Mouse (Mus musculus) frontal cortex, postnatal 10 days (tissue): ENCODE results near the gene Nampt.
"Not testable (repeated sequence)": the region's sequence is repeated elsewhere in the genome, so short reads cannot be mapped to it uniquely, and the experiment has no call there.

Experiments used
- DNase-seq, 2 experiments: peaks; one replicate each; pipeline ENCODE4 v3.0.0; 2022; ENCODE audit warnings: low spot score in 2 of 2, mixed read lengths in 1 of 2

Gene Nampt

DNA sequence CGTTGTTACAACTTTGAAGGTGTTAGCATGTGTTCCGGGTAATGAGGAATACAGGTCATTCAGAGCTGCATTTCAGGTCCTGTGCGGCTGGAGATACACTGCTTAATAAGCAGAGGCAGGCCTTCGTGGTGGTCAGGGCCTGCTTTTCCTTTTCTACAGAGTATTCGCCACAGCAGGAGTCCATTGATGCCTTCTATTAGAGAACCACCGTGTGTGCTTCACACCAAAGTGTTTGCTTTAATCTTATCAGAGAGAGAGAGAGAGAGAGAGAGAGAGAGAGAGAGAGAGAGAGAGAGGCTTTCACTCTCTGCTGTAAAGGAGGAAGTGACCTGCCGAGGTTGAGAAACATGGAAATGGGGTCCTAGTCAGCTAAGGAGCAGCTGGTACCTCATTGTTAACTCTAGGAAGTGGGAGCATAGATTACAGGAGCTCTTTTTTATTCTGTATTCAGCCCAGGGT, 22.1 kb downstream of the Nampt start:
- DNase-seq: no peak

DNA sequence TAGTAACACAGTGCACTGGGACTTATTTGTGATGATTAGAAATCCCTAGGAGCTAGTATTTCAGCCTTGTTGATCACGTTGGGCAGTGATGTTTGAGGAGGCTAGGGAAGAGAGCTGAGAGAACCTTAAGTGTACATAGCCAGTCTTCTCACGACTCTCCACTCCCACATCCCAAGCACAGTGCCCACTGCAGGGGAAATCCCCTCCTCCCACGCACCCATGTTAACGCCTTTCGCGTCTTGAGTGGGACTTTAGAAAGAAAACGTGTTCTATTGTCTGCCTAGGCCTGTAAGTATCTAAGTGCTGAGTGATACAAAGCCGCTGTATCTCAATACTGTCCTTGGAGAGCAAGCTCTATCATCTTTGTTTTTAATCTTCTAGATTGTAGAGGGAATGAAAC, 27.0 kb downstream of the Nampt start:
- no peak for DNase-seq

DNA sequence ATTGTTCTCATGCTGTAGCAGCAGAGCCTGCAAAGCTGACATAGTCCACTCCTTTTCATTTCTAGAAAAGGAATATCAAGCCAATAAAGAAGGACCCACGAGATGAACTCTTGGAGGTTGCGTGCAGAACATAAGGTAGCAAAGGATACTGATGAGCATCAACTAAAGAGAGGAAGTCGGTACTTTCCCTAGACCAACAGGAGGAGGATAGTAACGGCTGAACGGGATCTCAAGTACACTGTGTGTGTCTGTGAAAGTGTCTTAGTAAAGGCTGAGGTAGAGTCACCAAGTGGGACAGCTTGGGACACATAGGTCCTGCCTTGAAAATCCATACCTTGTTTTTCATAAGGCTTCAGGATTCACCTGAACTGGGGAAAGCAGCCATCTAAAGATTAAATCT, 34.4 kb downstream of the Nampt start:
- DNase-seq: no peak

DNA sequence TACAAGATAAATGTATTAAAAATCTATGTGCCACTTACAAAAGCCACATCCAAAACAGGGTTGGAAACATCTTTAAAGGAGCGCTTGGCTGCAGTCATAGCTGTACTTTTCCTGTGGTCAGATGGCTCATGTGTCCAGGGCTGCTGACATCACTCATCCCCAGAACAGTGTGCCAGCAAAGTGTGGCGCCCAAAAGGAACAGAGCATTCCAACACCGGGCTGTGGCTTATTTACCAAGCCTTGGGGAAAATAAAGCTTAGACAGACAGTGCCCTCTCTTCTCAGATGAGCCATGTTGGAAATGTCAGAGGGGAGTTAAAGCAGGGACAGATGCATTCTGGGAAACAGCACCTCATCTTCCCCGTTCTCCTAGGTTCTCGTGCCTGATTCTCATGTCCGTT, 35.5 kb downstream of the Nampt start:
- DNase-seq: no peak

DNA sequence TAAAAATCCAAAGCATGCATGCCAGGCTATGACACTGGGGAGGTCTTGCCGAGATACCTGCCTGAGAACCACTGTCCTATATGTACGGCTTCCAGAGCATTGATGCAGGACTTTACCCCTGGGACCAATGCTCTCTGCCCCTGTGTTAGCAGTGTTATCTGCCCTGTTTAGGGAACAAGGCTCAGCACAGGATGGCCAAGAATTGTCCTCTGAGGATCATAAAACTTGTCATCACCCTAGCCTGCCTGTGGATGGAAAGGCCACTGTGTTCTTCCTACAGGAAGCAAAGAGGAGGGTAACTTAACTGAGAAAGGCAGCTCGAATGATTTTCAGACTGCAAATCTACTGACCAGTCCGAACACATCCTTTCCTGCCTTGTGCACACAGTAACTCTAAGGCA, 36.1 kb downstream of the Nampt start:
- DNase-seq: no peak

DNA sequence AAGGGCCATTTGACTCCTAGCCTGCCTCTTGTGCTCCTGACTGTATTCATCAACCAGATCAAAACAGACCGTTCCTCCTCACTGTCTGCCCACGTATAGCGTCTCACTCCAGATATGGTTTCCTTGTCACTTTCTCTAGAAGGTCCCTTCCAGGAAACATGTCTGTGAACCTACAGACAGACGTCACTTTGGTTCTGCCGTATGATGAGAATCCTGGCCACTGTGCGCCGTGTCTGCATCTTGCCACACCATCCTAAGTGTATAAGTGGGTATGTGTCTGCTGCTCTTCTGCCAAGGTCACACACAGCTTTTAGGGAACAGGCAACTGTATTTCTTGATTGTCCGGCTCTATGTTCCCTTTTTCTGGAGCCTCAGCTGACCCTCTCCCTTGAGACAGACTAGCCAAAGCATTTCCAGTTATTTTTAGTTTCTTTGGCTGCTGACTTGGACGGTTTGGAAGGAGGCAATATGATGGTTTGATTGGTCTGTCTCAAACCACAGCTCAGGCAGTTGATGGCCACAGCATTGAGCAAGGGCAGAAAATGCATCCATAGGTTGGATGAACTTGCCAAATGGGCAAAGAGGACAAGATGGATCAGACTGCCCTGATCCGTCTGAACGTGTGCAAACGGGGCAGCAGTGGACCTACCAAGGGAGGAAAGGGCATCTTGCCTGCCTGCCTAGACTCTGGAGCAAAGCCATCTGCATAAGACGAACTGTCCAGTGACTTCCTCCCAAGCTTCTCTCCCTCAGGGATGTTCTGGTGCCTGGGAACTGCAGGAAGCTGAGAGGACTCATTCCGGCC, 37.6 kb downstream of the Nampt start:
- DNase-seq: no peak

DNA sequence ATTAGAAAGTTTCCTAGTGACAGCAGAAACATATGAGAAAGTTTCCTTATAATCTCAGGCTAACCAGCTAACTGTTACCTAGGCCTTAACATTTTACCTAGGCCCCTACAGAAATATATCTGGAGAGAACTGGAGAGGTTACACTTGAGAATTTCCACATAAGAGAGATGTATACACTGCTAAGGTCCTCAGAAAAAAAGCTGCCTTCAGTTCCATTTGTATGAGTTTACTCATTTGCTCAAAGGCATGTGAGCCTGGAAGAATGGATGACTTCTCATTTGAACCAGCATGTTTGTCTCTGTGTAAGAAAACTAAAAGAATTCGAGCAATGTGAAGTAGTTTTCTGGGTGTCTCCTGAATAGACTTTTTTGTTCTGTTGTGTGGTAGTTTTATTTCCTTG, 39.1 kb downstream of the Nampt start:
- no peak for DNase-seq

DNA sequence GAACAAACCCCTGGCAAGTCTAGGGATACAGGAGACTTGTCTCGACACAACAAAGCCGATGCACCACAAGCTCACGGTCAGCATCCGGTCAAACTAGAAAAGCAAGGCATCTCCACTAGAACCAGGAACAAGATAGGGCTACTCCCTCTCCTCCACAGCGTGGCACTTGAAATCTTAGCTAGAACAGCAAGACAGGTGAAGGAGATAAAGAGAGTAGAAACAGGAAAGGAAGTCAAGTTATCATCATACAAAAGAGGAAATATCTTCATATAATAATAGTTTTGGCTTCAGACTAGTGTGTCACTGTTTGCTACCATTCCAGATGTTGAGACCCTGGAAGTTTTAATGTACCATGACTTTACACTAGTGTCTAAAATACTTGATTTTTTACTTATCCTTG, 41.5 kb downstream of the Nampt start:
- no peak for DNase-seq

DNA sequence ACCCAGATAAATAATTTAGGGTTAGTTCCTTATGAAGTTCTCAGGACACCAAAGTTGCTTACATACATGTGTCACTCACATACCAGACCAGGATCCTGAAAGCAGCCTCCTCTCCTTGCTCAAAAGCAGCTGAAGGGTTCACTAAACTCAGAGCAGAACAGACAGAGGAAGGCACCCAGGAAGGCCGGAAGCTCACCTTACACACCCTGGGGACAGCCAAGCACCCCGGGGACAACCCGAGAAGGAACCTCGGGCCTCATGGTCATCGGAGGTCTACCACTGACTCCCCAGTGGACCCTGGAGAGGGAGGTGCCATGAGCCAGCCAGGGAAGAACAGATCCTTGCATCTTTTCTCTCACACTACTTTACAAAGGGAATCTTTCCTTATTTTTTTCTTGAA, 51.5 kb downstream of the Nampt start:
- no peak for DNase-seq

DNA sequence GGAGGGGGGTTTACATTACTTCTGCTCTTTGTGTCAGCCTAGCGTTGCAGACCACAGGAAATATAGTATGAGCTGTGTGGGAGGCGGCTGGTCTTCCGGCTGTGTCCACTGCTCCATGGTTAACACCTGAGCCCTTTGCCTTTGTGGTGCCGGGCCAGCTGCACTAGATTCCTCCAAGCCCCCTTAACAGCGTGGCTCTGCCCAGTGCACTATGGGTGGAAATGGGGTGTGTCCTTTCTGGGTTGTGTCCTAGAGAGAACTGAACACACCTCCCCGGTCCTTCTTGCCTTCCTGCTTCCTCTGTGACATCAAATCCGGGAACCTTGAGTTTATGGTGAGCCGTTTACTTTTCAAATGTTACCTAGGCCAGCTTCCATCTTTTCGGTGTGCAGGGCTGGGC, 58.2 kb downstream of the Nampt start:
- no peak for DNase-seq

DNA sequence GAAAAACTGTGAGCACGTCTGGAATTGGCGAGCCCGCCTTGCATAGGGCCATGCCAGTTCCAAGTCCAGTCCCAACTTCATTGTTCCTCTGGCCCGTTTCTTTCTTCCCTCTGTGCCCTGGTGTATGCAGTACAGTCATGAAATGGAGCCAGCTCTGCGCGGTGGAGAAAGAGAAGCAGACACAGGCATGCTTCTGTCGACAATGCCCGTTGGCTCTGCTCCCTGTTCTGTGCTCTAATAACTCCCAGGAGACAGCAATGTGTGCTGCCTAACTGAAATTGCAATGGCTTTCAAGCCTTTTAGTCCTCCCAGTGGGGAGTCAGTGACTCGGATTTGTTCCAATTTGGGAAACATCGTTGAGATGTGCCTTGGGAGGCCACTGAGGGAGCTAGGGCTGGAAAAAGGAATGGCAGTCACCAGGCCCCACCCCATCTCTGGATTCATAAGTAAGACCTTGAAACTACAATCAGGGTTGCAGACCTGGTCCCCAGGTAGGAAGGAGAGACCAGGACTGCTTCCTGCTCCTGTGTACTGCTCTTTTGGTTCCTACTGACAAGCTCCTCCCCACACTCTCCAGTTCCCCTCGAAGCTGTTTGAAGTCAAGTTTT, 58.7 kb downstream of the Nampt start:
- DNase-seq: no peak

DNA sequence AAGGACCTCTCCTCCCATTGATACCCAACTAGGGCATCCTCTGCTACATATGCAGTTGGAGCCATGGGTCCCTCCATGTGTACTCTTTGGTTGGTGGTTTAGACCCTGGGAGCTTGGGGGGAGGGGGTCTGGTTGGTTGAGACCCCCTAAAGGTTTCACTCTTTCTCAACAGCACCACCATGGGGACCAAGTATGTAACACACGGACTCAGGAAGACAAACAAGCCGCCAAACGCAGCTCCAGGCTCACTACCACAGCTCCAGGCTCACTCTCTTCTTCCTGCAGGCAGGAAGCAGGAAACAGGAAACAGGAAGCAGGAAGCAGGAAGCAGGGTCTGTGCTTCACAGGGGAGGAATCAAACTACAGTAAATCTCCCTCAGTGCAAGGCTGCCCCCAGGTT, 60.0 kb downstream of the Nampt start:
- no peak for DNase-seq

DNA sequence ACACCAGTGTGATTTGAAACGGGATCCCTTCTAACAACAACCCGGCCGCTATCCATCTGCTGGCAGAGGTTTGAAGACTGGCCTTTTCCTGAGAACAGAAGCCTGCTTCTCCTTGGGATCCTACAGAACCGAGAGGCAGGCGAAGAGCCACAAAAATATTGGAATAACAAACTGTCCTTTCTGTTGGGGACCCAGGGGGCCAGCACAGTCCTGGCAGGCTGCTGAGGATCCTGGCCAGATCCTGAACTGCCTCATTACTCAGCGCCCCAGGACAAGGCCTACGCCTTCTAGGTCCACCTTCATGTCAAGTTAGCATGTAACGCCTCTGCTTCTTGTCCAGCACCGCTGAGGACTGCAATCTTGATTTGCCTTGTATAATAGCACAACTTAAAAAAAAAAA, 65.0 kb downstream of the Nampt start:
- DNase-seq: no peak

DNA sequence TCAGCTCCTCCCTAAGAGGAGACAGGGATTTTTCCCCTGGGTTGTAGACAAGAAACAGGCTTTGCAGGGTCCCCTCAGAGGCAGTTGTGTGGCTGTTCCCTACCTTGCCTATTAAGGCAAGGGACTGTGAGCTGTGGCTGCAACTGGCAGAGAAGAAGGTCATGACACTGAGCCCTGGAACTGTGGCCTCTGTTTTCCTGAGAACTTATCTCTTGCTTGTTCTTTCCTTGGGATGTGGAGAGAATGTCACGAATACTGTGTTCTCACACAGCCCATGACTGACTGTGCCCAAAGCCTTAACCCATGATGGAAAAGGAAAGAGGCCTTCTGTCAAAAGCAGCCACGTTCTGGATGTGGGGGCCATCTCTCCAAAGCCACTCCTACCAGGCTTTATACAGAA, 65.7 kb downstream of the Nampt start:
- no peak for DNase-seq

DNA sequence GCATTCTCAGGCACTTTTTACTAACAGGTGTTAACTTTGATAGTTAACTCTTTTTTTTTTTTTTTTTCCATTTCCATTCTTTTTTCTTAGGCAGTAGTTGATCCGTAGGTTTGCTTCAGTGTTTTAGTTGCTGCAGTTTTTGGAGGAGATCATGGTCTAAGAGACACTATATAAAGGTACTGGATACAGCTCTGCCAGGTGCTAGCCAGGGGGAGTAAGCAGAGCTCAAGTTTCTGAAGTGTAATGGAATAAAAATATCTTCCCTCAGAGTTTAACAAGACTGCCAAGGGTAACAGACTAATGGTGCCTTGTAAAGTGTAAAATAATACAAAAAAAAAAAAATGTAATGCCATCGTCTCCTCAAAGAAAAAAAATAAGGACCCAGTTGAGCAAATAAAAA, 67.0 kb downstream of the Nampt start:
- no peak for DNase-seq

DNA sequence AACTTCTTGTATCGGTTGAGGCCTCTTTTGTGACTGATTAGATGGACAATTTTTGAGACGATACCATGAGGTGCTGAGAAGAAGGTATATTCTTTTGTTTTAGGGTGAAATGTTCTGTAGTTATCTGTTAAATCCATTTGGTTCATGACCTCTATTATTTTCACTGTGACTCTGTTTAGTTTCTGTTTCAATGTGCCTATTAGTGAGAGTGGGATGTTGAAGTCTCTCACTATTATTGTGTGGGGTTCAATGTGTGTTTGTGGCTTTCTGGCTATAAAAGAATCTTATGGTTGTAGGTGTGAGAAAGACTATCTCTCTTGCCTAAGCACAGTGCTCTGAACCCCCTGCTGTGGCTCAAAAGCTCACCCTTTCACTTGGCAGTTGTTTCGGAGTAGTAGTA, 68.9 kb downstream of the Nampt start:
- DNase-seq: no peak

DNA sequence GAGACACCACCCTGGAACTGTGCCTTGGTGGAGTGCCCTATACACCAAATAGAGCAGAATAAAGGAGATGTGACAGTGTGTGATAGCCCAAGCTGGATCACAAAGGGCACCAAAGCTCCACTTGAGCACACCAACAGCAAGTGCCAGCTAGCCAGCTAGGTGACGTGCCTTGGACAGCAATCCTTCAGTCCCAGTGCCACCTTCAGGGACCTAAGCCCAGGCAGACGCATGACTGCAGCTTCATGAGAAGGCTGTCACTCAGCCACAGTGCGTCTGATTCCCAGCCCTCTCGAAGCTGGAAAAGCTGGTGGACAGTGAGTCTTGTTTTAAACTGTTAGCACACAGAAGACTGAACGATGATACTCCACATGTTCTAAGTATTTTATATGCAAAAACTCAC, 70.5 kb downstream of the Nampt start:
- no peak for DNase-seq

DNA sequence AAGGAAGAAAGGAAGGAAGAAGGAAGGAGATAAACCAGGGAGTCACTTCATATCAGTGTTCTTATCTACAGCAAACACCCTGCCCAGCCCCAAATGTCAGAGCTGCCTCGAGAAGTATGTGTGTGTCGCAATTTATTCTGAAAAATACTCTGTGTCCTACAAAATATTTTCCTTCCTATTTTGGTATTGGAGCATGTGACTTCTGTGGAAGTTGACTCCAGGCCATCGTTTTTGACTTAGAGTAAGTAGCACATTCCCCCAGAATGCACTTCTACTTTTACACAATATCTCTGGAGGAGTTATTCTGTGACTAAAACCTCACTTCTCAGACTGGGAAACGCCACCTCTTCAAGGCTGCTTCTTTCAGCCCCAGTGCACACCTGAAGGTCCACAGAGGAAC, 71.1 kb downstream of the Nampt start:
- no peak for DNase-seq

DNA sequence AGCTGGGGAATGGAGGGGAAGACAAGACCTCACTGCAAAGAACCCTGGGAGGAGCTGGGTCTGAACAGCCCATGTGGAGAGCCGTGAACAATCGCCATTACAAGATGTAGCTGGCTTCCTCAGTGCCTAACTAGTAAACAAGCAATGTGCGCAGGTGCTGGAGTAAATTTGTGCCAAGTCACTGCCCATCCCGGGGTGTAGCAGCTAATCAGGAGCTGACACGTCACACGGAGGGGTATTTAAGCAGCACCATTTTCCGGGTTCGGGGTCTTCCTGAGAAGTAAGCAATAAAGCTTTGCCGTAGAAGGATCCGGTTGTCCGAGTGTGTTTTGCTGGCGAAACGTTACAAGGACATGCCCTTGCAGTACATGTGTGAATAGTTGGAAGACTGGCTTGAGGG, 71.9 kb downstream of the Nampt start:
- not testable (repeated sequence) for DNase-seq

DNA sequence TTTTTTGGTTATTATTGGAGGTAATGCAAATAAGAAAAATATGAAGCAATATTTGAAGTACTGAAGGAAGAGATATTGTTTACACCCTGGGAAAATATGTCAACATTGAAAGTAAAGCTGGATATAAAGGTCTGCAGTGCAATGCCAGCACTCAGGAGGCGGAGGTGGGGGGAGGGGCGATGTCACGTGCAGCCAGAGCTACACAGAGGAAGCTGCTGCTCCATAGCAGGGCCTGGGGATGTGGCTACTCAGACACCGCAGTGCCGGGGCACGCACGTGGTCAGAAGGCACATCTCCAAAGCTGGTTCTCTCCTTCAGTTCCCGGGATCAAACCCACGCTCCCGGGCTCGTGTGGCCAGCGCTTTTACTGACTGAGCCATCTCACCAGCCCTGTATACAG, 73.9 kb downstream of the Nampt start:
- no peak for DNase-seq

DNA sequence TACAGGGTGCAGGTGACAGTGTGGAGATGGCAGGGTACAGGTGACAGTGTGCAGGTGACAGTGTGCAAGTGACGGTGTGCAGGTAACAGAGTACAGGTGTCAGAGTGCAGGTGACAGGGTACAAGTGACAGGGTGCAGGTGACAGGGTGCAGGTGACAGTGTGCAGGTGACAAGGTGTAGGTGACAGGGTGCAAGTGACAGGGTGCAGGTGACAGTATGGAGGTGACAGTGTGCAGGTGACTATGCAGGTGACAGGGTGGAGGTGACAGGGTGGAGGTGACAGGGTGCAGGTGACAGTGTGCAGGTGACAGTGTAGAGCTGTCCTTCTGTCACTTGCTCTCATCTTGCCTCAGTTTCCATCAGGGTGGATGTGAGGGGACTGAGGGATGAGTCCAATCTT, 76.5 kb downstream of the Nampt start:
- DNase-seq: no peak

DNA sequence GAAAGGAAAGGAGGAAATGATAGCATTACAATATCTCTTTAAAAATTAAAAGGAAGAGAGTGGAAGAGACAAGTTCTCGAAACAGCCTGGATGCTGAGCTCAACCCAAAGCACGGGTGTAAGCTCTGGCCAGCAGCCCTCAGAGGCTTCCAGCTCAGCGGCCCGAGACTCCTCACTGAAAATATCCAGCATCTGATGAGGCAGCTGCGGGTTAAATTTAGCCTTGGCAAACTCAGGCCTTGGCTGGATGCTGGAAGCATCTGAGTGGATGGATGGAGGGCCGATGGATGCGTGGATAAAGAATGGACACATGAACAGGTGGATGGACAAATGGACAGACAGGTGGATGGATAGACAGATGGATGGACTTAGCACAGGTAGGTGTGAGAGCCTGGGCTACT, 77.2 kb downstream of the Nampt start:
- no peak for DNase-seq

DNA sequence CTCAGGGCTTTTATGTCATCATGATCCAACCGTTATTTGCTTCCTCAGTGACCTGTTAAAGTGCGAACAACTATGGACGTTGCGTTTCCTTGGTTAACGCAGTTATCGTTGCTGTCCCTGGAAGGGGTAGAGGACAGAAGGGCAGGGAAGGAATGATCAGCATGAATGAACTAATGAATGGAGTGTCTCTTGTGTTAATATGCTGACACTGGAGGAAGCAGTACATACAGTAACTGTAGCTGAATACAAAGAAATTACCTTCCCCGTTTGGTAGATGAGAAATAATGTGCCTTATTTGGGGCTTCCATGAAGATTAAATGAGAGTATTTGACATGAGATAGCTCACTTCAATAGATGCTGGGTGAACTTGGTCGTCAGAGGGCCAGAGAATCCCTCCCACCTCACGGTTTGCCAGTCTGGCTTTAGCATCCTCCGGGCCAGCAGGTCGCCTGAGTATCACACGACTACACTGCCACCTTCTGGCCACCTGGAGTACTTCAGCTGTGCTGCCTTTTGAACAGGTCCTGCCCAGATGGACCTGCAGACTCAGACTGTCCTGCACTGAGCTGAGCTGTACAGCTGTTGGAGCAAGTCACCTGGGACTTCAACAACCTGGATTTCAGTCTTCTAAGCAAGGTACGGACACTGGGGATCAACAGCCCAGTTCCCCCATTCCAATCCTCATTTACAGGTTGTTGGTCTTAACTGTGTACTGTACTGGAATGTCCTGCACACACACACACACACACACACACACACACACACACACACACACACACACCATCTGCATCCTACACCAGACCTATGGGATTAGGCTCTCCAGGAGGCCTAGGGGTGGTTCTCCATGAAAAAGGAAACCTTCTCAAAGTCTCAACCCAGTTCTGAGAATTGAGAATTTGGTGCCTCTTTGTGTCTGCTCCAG, 78.1 kb downstream of the Nampt start:
- peak; percentile 61 to 81 for DNase-seq
